Mouse (Mus musculus) small intestine, adult 2 months (tissue): Measurements from ENCODE around the gene Rrp15.

ENCODE experiments used
- CTCF ChIP-seq: fragments of 200-500 bp; IDR thresholded peaks from 2 replicates; pipeline ENCODE4 v1.5.1; 2012; ENCODE audit warnings: low read depth, mild to moderate bottlenecking, control low read depth, inconsistent platforms, low read length, moderate library complexity, mixed read lengths; ENCODE audit not compliant: insufficient replicate concordance, insufficient read length; ENCODE audit errors: extremely low read depth
- POLR2A ChIP-seq: fragments of 200-500 bp; IDR thresholded peaks from 2 replicates; pipeline ENCODE4 v1.6.1; 2012; ENCODE audit warnings: low read depth, mild to moderate bottlenecking, control low read depth, inconsistent platforms, low read length, moderate library complexity

GRCm38 (mm10) chr1:186733052-186733451, 16.1 kb downstream of the Rrp15 start:
- no peak for TF ChIP-seq CTCF
- TF ChIP-seq POLR2A, result no peak
